Mouse (Mus musculus) heart, postnatal 0 days (tissue): ENCODE measurements at regions not wholly inside any gene's neighbourhood (a gene's known extent, or its start where the extent isn't known, plus 50 kb on each side); places are given as distances from the start of the nearest gene placed in this dataset.
A peak's percentile ranks its signal among the peaks of the same experiment; 100 is the strongest.

Experiments
- ATAC-seq: fragments of 200-750 bp; cut with Nextera tagmentation; 2 replicates; pipeline ENCODE4 v1.8.0; 2017; ENCODE audit warnings: low read depth, moderate number of reproducible peaks, moderate library complexity; ENCODE audit not compliant: insufficient read depth
- DNase-seq: peaks from one replicate; pipeline ENCODE4 v3.0.0-alpha.2; 2016; ENCODE audit warnings: low spot score
- H3K27ac ChIP-seq: fragments of 300-500 bp; sonication (generic); 2 replicates; pipeline ENCODE4 v1.5.1; 2014; ENCODE audit warnings: low read depth, mild to moderate bottlenecking
- H3K27me3 ChIP-seq: fragments of 300-500 bp; sonication (generic); 2 replicates; pipeline ENCODE4 v1.6.1; 2014; ENCODE audit warnings: low read length, mixed read lengths; ENCODE audit not compliant: control insufficient read depth, insufficient read depth
- H3K36me3 ChIP-seq: fragments of 300-500 bp; sonication (generic); replicated peaks from 2 replicates; pipeline ENCODE4 v1.6.1; 2014; ENCODE audit warnings: low read length, mixed read lengths; ENCODE audit not compliant: control insufficient read depth, insufficient read depth
- H3K4me1 ChIP-seq: fragments of 300-500 bp; sonication (generic); 2 replicates; pipeline ENCODE4 v1.6.1; 2014; ENCODE audit warnings: antibody characterized with exemption; ENCODE audit not compliant: control insufficient read depth, insufficient read depth
- H3K4me2 ChIP-seq: fragments of 300-500 bp; sonication (generic); 2 replicates; pipeline ENCODE4 v1.6.1; 2014; ENCODE audit warnings: low read depth, mild to moderate bottlenecking, low read length, moderate library complexity
- H3K4me3 ChIP-seq: fragments of 300-500 bp; sonication (generic); 2 replicates; pipeline ENCODE4 v1.5.1; 2014; ENCODE audit warnings: low read depth, low read length
- H3K9ac ChIP-seq: fragments of 300-500 bp; sonication (generic); replicated peaks from 2 replicates; pipeline ENCODE4 v1.6.1; 2014; ENCODE audit warnings: low read depth, low read length, mixed read lengths
- H3K9me3 ChIP-seq: fragments of 300-500 bp; sonication (generic); replicated peaks from 2 replicates; pipeline ENCODE4 v1.6.1; 2016; ENCODE audit warnings: low read length; ENCODE audit not compliant: control insufficient read depth
- CTCF ChIP-seq: IDR thresholded peaks from 2 replicates; pipeline ENCODE4 v1.5.1; 2016; ENCODE audit warnings: antibody characterized with exemption, control low read depth, low read depth
- EP300 ChIP-seq: IDR thresholded peaks from 2 replicates; pipeline ENCODE4 v1.6.1; 2016; ENCODE audit warnings: antibody characterized with exemption, low read depth
- WGBS: fragments of 180-500 bp; shearing (Covaris S2); extraction: QIAGEN DNeasy Blood & Tissue Kit; methylation state at CpG from one replicate; pipeline ENCODE4 v1.1.7; 2014; 5-methylcytosine and 5-hydroxymethylcytosine counted together

DNA sequence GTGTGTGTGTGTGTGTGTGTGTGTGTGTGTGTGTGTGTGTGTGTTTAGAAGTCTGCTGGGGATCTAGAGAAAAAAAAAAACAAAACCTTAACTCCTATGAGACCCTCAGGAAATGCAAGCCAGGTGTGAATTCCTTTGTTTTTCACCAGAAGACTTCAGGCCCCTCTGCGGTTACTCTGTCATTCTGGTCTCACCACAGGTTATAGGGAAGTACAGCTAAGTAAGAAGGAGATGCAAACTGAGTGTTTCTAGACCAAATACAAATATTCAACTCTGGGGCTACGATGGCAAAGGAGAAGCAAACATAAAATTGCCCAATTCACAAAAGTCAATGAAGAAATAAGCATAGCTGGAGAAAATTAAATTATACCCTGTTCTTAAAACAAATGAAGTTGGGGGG, 54.9 kb upstream of the Basp1 start:
- Histone ChIP-seq H3K4me2 (no peak overlapping the region), H3K36me3 (no peaks in the 10 kb centered on the region), H3K9me3 (no peaks in the 10 kb centered on the region), H3K9ac (no peak overlapping the region), H3K4me3 (no peak overlapping the region), H3K27me3 (no peaks in the 10 kb centered on the region), H3K4me1 (no peaks in the 10 kb centered on the region), H3K27ac (no peak overlapping the region)
- DNase-seq (no peak), ATAC-seq (no peak)
- 74% methylated on average over 2 of the region's 2 CpGs for WGBS
- no peak for TF ChIP-seq CTCF
- TF ChIP-seq EP300: no peak

GRCm38 (mm10) chr15:25469185-25469845, 55.8 kb upstream of the Basp1 start:
- Histone ChIP-seq H3K4me3 (no peak overlapping the region), H3K9ac (no peak overlapping the region), H3K4me2 (peak overlapping the region; percentile 30), H3K9me3 (no peaks in the 10 kb centered on the region), H3K27me3 (no peaks in the 10 kb centered on the region), H3K4me1 (no peaks in the 10 kb centered on the region), H3K27ac (no peak overlapping the region), H3K36me3 (no peaks in the 10 kb centered on the region)
- no peak for TF ChIP-seq EP300
- TF ChIP-seq CTCF: no peak
- WGBS: 48% methylated on average over 16 of the region's 16 CpGs
- no peak for ATAC-seq
- no peak for DNase-seq

GRCm38 (mm10) chr15:25471331-25471730, 57.8 kb upstream of the Basp1 start:
- no peak overlapping the region for H3K27ac ChIP-seq
- H3K4me1 ChIP-seq: no peaks in the 10 kb centered on the region
- WGBS: 76% methylated on average over 5 of the region's 5 CpGs
- H3K9ac ChIP-seq: no peak overlapping the region
- DNase-seq: no peak
- ATAC-seq: no peak
- no peaks in the 10 kb centered on the region for H3K9me3 ChIP-seq
- H3K36me3 ChIP-seq: no peaks in the 10 kb centered on the region
- TF ChIP-seq CTCF (no peak), EP300 (no peak)
- H3K4me3 ChIP-seq: no peak overlapping the region
- H3K27me3 ChIP-seq: no peaks in the 10 kb centered on the region
- H3K4me2 ChIP-seq: no peak overlapping the region

- H3K9ac ChIP-seq: no peak overlapping the region
- no peak overlapping the region for H3K27ac ChIP-seq
- no peaks in the 10 kb centered on the region for H3K36me3 ChIP-seq
- no peak overlapping the region for H3K4me2 ChIP-seq
- ATAC-seq: no peak
- no peaks in the 10 kb centered on the region for H3K4me1 ChIP-seq
- TF ChIP-seq EP300 (no peak), CTCF (no peak)
- no peak for DNase-seq
- H3K9me3 ChIP-seq: no peaks in the 10 kb centered on the region
- no peaks in the 10 kb centered on the region for H3K27me3 ChIP-seq
- WGBS: 86% methylated on average over 3 of the region's 3 CpGs
- H3K4me3 ChIP-seq: no peak overlapping the region
These were observed 59.7 kb upstream of the Basp1 start for GRCm38 (mm10) chr15:25473201-25473710.

DNA sequence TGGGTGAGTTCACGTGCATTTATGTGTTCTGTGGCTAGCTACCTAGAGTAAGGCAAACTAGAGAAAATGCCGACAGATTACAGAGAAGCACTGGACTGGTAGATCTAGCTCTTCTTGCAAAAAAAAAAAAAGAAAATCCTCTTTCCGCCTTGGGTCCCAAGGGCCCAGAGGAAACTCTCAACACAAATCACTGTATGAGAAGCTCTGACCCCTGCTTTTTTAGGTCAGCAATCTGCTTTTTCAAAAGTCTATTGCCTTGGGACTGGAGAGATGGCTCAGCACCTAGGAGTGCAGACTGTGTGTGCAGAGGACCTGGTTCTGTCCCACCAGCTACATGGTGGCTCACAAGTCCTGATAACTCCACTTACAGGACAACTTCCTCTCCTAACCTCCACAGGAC, 60.5 kb upstream of the Basp1 start:
- Histone ChIP-seq H3K9me3 (no peaks in the 10 kb centered on the region), H3K4me1 (no peaks in the 10 kb centered on the region), H3K27me3 (no peaks in the 10 kb centered on the region), H3K36me3 (no peaks in the 10 kb centered on the region), H3K4me2 (no peak overlapping the region), H3K27ac (no peak overlapping the region), H3K4me3 (no peak overlapping the region), H3K9ac (no peak overlapping the region)
- ATAC-seq (no peak), DNase-seq (no peak)
- TF ChIP-seq CTCF: no peak
- TF ChIP-seq EP300: no peak
- 70% methylated on average over 3 of the region's 3 CpGs for WGBS

DNA sequence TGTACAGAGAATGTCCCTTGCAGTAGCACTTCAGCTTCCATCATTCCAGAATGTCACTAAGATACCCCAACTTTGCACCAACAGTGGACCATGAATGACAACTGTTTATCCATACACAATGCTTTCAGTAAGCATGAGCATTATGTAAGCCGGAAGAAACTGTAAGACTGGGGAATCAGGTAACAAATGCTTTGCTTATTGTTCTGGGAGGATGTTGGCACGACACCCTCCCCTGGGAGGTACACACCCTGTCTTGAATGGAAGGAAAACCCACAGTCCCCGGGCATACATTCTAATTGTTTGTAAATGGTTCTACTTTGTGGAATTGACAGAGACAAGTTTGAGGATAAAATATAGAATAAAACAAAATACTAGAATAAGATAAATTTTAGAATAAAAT, 69.0 kb upstream of the Basp1 start:
- Histone ChIP-seq H3K9ac (no peak overlapping the region), H3K36me3 (no peaks in the 10 kb centered on the region), H3K9me3 (no peaks in the 10 kb centered on the region), H3K27me3 (no peaks in the 10 kb centered on the region), H3K4me3 (no peak overlapping the region), H3K4me1 (no peaks in the 10 kb centered on the region), H3K27ac (no peak overlapping the region), H3K4me2 (no peak overlapping the region)
- DNase-seq: no peak
- no peak for ATAC-seq
- 59% methylated on average over 3 of the region's 3 CpGs for WGBS
- no peak for TF ChIP-seq EP300
- TF ChIP-seq CTCF: no peak
